Mouse (Mus musculus) WW6 (cell line): ENCODE measurements around the gene Asic2.

Experiments used
- DNase-seq: peaks from one replicate; pipeline ENCODE4 v3.0.0-alpha.2; 2013; ENCODE audit warnings: low read depth, low spot score

The Asic2 gene

DNA sequence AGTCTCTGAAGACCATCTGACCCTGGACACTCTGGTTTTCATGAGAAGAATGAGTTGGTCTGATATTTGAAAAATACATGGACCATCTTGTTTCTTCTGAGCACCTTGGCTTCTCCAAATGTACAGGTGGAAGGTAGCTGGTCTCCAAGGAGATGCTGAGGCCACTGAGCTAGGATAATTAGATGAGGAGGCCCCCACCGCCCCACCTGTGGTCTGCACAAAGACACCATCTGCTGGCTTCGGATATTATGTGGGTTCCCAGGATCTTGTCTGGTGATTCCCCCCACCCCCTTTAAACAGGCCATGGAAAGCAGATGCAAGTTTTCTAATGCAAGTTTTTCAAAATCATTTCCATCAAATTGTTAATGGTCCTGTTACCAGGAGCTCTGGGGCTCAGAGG, 856.6 kb downstream of the Asic2 start:
- no peak for DNase-seq

DNA sequence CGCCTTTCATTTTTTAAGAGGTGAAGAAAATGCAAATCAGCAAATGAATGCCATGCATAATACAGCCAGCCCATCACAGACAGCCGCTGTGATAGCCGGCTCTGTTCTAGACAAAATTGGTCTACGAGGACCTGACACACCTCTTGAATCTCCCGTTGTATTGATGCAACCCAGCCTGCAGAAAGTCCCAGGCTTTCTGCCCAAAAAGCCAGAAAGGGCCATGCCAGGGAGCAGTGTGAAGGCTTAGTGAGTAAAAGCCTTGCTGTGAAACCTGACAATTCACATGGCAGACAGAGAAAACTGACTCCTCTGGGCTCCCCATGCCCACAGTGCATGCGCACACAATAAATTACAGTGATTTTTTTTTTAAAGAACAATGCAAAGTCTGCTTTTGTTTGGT, 858.2 kb downstream of the Asic2 start:
- no peak for DNase-seq

DNA sequence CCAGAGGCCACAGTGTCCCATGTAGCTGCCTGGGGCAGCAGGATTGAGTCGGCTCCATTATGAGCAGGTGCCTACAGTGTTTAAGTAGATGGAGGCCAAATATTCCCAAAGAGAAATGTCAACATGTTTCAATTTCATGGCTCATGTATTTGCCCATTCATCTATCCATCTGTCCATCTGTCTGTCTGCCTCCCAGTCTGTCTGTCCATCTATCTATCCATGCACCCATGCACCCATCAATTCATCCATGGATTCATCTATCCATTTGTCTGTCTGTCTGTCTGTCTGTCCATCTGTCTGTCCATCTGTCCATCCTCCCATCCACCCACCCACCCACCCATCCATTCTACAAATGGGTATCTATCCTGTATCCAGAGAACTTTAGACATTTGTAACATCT, 861.3 kb downstream of the Asic2 start:
- DNase-seq, result no peak

DNA sequence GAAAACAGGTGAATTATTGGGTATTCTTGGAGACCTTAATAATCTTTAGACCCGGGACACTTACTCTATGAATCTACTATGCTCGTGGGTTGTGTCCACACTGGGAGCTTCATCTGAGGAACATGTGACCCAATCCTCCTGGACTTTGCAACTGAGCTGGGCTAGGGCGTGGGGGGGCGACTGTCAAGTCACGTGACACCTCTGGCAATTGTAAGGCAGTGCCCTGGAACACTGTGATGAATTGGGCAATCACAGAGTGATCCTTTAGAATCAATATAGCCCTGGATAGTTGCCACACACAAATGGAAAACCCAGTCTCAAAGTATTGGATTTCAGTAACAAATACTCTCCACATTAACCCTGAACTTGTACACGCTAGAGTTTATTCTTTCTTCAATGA, 867.4 kb downstream of the Asic2 start:
- no peak for DNase-seq

DNA sequence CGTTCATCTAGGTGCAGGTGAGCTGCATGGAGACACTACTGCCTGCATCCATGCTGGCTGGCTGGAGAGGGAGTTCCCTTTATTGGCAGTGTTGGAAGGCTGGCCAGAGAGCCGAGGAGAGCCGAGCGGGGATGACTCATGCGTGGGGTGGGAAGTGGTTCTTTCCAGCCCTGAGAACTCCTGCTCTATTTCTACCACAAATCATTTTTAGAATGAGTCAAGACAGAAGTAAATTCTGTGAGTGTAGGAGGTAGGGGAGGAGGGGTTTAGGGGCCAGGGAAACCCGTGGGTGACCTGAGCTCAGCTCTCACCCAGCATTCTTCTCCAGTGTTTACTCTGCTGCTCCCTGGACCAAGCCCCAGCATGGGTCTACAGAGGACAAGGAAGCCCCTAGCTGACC, 872.2 kb downstream of the Asic2 start:
- DNase-seq, result no peak

DNA sequence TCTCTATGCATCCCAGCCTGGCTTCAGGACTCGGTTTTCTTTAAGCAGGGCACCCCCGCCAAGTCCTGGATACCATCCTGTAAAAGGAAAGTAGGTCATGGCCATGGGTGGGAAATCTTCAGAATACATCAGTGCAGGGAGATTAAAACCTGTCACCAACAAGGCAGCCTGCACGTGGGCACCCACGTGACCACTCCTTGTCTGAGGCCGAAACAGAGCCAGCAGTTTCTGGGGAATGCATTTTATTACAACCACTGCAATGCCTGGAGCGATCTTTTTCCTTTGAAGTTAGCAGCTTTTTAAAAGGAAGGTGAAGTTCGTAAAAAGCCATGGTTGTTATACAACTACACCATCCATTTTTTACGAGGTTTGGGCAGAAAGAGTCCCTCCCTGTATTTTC, 873.7 kb downstream of the Asic2 start:
- DNase-seq, result no peak

DNA sequence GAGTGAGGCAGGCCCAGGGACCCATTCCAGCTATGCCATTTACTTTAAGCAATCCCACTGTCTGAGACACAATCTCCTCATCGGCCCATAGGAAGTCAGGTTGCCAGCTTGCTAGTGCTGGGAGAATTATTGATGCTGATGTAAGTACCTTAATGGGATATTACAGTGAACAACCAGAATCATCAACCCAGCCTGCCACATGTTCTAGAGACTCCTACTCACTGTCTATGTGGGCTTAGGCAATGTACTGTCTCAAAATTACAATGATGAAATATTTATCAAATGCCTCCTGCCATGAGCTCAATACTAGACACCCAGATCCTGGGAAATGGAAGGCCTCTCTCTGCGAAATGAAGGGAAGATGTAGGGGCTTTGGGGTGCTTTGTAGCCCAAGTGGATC, 876.1 kb downstream of the Asic2 start:
- no peak for DNase-seq

DNA sequence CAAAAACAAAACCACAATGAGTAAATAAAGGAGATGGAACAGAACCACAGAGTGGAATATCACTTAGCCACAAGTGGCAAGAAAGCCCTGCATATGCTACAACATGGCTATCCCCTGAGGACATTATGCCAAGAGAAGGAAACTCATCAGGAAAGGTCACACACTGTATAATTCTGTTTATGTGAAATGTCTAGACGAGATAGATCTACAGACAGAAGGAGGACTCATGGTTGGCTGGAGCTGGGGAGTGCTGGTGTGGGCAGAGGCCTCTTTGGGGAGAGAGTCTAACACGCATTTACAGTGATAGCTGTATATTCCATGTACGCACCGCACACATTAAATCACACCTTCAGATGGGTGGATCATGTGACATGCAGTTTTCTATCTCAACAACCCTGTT, 884.4 kb downstream of the Asic2 start:
- no peak for DNase-seq

DNA sequence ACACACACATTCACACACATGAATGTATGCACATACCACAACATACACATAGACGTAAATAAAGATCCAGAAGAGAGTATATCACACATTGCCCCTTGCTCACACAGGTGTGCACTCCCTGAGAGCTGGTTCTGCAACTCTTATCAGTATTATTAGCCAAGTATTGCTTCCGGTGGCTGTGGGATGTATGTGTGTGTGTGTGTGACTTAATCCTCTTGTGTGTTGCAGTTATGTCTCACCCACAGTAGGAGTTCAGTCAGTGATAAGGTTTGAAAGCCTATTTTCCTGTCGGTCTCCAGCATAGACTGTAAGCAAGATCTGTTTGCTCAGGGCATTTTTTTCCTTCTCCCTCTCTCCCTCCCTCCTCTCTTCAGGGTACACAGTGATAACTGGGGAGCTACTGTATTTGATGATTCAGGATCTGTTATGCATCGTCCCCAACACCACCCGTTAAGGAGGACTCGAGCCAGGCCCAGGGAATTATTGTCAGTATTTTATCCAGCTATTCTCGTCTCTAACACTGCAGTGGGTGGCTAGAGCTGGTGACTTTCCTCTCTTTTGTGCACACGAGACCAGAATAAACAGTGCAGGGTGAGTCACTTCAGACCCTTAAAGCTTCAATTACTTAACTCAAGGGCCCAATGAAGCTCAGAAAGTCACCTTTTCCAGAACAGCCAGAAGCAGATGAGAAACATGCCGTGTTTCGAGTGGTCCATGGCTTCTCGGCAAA, 888.0 kb downstream of the Asic2 start:
- DNase-seq, result no peak

DNA sequence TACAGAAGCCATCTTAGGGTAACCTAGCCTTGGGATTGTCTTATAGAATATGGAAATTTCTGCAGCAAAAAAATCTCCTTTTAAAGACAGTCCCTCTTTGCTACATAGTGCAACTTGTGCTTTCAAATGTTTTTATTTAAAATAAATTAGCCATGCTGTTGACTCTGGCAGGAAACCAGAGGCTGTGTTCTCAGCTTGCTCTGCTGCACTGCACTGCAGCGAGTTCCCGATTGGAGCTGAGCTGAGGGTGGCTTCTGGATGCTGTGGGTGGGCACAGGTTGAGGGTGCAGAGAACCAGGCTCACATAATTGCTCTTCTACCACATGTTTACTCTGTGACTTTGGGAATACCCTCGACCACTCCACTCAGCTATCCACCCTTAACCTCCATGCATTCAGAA, 889.0 kb downstream of the Asic2 start:
- DNase-seq, result no peak

DNA sequence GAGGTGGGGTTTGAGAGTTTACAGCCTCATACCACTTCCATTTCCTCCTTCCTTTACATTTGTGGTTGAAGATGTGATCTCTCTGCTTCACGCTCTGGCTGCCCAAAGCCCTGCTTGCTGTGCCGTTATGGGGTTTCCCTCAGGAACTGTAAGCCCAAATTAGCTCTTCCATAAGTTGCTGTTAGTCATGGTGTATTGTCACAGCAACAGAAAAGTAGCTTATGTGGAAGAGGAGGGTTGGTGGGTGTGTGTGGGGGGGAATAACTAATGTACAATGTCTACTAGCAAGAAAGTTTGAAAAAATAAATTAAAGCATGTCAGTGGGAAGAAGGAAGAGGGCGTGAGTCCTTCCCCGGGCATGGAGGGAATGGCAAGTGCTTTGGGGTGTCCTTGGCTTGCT, 896.4 kb downstream of the Asic2 start:
- no peak for DNase-seq

DNA sequence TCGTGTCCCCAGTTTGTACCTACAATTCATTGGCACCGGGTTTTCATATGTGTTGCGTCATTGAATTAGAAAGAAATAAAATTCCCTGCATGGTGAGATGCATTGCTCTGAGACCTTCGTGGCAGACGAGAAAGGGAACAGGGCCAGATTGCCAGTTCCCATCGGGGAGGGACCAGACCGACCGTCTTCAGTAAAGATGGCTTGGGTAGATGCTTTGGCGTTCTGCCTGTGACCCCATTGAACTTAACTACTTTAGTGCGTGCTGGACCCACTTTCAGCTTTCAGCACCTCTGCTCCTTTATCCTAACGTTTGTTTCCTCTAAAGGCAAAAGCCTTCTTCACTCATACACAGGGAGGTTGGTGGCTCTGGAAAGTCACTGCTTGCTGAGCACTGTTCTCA, 902.9 kb downstream of the Asic2 start:
- DNase-seq, result no peak

DNA sequence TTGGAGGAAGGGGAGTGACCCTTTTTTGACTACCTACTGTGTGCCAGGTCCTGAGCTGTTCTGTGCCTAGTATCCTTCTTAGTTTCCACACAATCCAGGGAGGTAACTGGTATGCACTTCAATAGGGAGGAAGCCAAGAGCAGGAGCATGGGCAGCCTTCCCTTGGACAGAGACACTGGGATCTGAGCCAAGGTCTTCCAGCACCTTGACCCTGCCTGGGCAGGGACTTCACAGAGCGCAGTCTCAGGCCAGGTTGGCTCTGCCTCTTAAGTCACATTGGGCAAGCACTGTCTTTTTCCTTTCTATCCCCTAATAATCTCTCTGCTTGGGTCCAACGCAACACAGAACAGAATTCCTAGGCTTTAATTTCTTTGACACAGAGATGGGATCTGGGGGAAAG, 904.3 kb downstream of the Asic2 start:
- DNase-seq, result no peak

DNA sequence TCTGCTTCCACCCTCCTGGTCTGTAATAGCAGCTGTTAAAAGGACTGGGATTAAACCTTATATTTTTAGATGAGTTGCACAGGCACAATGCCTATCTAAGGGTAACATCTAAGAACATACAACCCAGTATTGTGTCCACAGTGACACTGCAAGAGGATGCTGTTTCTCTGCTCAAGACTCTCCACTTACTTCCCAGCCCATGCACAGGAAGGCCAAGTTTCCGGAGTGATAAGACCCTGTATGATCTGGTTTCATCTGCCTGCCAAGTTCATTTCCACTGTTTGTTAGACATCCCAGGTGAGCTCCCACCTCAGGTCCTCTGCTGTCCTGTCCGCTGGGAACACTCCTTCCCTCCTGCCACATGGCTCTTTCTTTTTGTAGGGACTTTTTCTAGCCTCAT, 908.2 kb downstream of the Asic2 start:
- DNase-seq, result no peak

DNA sequence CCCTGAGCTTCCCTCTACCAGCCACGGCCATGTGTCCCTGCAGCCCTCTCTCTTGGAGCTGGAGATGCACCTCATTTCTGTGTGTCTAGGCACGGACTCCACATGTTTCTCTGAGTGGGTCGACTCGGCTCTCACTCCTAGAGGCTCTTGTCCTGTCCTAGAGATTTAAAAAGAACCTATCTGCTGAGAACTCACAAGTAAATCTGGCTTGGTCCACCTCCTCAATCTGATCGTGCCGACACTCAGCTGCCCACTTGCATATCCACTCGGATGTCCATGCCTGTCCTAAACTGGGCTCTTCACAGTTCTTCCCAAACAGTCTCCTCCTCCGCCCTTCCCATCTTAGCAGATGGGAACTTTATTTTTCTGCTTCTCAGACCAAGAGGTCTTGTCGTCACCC, 908.7 kb downstream of the Asic2 start:
- DNase-seq, result no peak

DNA sequence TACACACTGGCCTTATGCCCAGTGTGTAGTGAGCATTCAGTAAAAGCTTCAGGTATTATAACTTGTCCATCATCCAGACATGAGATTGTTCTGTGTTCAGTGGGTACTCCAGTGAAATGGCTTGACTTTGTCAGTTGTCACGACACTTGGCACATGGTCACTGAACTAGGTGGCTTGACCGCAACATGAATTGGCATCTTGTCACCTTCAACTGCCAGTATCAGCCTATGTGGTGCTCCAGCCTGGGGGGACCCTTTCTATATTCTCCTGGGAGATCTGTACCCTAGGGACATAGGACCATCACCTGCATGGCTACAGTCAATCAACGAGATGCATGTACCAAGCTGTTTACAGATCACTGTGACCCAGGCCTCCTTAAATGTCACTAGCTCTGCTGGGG, 910.8 kb downstream of the Asic2 start:
- no peak for DNase-seq

DNA sequence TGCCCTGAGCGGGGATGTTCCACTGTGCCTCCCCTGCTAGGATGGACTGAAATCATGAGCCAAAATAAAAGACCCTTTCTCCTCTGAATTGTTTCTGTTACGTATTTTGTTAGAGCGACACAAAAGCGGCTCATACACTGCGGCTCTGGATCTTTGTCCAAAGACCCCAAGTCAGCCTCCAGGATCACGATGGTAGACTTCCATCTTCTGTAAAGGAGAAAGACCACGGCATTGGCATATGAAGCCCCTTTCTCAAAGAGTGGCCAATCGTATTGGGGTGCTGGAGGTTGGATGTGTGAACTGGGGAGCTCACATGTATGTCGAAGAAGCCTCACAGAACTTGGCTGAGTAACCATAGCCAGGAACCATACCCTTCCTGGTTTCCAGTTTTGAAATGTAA, 911.5 kb downstream of the Asic2 start:
- DNase-seq, result no peak

DNA sequence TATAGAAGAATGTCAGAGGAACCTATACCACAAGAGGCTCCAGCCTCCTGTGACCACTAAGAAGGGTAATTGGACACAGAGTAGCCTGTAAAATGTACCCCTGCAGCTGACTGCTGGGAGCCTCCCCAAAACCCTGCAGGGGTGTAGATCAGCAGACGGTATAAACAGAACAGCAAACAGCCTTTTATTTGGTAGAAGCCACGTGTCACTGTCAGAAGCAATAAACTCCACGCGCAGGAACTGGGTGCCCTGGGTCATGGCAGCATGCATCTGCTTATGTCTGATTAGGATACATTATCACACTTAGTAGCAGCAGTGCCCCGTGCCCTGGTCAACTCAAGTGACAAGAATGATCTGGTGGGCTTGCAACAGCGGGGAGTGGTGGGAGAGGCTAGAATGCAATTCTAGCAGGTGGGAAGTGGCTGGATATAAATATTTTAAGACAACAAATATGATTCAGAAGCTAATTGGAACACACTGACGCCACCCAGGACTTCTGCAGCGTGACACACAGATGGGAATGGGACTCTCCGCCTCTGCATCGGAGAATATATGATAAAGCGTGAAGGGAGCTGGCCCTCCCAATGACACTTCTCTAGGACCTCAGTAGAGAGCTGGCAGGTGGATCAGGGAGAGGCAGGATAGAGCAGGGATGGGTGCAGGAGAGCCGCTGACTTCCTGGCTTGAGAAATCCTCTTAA, 912.7 kb downstream of the Asic2 start:
- no peak for DNase-seq

DNA sequence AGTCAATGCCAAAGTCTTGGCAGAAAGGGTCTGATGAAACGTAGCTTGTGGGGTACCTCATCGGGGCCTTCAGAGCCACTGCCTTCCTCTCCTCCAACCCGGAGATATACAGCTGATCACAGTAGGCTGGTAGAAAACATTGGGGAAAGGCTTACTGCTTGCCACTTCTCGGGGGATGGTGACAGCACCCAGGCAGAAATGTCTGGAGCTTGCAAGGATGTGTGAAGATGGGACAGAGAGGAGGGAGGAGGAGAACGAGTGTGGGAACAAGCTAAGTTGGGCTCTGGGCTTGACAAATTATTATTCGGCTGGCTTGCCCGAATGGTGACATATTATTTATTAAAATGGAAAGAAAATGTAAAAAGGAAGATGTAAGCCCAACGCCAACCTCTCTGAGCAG, 914.4 kb downstream of the Asic2 start:
- no peak for DNase-seq

DNA sequence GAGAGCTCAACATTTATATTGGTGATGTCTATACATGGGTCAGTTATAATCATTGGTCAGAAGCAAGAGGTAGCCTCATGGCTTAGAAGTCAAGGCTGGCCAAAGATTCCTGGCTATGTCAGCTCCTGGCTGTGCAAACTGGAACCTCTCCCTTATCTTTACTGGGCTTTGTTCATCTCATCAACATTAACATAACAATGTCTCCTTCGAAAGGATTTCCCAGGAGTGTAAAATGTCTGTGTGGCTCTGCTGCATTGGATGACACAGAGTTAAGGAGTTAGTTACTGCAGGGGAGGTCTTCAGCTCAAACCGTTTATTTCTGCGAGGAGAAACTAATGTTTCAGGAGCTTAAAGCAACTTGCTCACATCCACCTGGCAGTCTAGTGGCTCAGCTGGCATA, 926.6 kb downstream of the Asic2 start:
- no peak for DNase-seq

DNA sequence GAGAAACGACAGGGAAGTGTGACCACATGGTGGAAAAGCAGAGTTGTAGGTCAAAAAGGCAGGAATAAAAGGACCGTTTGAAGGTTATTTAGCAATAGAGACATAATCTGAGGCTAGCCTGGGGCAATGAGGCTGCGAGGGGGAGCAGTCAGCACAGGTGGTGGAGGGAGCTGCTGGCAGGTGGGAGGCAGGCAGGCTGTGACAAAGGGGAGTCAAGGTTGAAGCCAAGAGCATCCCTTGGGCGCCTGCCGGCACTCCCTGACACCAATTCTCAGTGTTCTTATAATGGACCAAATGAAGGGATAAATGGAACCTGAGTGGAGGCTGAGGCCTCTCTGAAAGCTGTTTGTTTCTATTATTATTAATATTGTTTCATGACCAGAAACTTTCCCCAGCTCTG, 928.3 kb downstream of the Asic2 start:
- DNase-seq, result no peak

DNA sequence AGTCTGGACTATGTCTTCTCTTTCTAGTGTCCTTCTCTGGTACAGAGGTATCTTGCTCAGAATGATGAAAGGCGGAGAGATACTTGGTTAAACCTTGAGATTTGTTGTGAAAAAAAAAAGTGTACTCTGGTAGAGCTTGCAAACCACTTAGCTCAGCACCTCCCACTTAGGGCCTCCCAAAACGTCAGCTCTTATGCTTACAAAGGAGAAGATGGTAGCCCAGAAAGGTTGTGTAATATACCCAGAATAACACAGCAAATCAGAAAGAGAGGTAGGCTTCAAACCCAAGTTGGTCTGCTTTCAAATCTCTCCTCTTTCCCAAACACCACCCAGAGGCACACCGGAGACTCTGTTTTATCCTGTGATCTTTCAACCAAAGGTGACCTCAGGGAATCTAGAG, 936.1 kb downstream of the Asic2 start:
- DNase-seq, result no peak

DNA sequence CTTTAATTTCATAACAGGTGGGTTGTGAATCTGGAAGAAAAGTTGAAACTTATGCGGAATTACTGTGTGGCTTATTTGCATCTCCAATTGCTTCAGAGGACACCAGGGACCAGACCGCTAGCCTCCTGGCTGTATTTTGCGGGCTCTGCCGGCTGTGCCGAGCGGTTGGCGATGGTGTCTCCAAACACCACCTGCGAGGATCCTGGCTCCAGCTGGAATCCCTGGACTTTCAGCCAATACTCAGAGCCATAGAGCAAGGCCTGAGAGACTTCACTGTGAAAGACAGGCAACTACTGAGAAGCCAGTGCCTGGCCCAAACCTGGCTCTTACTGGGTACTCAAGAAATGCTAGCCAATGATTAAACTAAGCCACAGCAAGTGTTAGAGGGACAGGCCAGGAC, 953.5 kb downstream of the Asic2 start:
- DNase-seq, result no peak

DNA sequence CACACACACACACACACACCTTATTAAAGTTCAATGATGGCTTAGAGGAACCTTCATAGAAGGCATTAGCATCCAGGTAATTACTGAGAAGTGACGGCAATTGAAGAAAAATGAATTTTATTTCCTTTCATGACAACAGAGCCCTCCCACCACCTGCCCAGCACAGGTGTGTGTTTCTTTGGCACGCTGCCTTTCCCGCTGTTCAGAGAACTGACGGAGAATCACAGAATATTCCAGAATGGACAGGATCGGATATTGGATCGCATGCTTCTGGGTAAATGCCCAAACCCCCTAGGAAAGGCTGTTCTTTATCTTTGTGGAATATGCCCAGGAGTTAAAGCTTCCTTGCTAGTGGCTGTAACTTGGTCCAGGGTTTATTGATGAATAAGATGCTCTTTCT, 954.8 kb downstream of the Asic2 start:
- no peak for DNase-seq
